Mouse (Mus musculus): ENCODE measurements around the gene Psme2. TPM values are rescaled to one million over a fixed set of nuclear protein-coding genes. Genes with fewer than 3 reads are reported as not detected.

The Psme2 gene
- polyA plus RNA-seq, 2 experiments, result 78.5 to 239 TPM

DNA sequence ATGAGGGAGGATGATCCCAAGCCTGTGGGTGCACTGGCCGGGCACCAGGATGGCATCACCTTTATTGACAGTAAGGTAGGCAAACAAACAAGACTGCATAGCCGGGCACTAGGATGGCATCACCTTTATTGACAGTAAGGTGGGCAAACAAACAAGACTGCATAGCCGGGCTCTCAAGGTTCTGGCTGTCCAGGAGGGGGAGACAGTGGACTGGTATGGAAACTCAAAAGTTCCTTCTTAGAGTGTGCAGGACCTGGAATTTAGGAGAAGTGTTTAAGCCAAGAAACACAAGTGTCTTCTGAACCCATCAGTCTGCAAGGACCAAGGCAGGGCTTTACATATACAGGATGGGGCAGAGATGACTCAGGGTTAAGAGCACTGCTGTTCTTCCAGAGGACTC lies 25.2 kb downstream of the Psme2 start:
- H3K4me1 ChIP-seq (ENCODE audit: control insufficient read depth, insufficient read depth, low read length), result peaks cover 5% of the 10 kb centered on the region
- H3K27ac ChIP-seq (replicated peaks; ENCODE audit: low read depth, low read length), result no peak overlapping the region
- H3K36me3 ChIP-seq (ENCODE audit: control insufficient read depth, insufficient read depth, low read length), result peaks cover 66% of the 10 kb centered on the region
- H3K9ac ChIP-seq (ENCODE audit: low read depth, low read length, severe bottlenecking), result no peak overlapping the region
- H3K4me2 ChIP-seq (replicated peaks; ENCODE audit: low read depth, low read length, severe bottlenecking), result no peak overlapping the region
- no peaks in the 10 kb centered on the region for H3K27me3 ChIP-seq (ENCODE audit: control insufficient read depth, insufficient read depth, low read length)
- no peak for ATAC-seq (ENCODE audit: low FRiP score, low read depth)
- no peak overlapping the region for H3K4me3 ChIP-seq (replicated peaks; ENCODE audit: low read length)
- H3K9me3 ChIP-seq (ENCODE audit: control insufficient read depth, low read length), result no peaks in the 10 kb centered on the region
- 86% methylated on average over 3 of the region's 3 CpGs for WGBS
- TF ChIP-seq POLR2A (IDR thresholded peaks at IDR 0.05; ENCODE audit: borderline replicate concordance, extremely low read depth, insufficient read depth, insufficient read length), result no peak
- DNase-seq (ENCODE audit: low spot score), result no peak

DNA sequence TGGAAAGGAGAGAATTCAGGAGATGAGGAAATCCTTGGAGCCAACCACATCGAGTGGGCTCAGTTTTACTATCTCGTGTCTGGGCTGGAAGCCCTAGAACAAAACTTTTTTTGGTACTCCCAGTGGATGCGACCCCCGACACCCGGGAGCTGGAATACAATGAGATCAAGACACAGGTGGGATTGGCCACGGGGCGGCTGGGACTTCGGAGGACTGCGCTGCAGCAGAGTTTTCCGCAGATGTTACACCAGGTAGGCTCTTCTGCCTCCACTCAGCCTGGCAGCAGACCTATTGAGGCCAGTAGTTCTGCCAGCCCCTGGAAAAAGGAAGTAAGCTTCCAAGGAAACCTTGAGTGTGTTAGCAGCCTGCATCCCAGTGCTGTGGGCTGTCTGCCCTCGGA lies 27.7 kb downstream of the Psme2 start:
- peaks cover 5% of the 10 kb centered on the region for H3K4me1 ChIP-seq (ENCODE audit: control insufficient read depth, insufficient read depth, low read length)
- H3K9me3 ChIP-seq (ENCODE audit: control insufficient read depth, low read length), result no peaks in the 10 kb centered on the region
- H3K4me3 ChIP-seq (replicated peaks; ENCODE audit: low read length), result no peak overlapping the region
- peaks cover 49% of the 10 kb centered on the region for H3K36me3 ChIP-seq (ENCODE audit: control insufficient read depth, insufficient read depth, low read length)
- no peaks in the 10 kb centered on the region for H3K27me3 ChIP-seq (ENCODE audit: control insufficient read depth, insufficient read depth, low read length)
- H3K27ac ChIP-seq (replicated peaks; ENCODE audit: low read depth, low read length), result no peak overlapping the region
- no peak overlapping the region for H3K4me2 ChIP-seq (replicated peaks; ENCODE audit: low read depth, low read length, severe bottlenecking)
- H3K9ac ChIP-seq (ENCODE audit: low read depth, low read length, severe bottlenecking), result no peak overlapping the region
- DNase-seq (ENCODE audit: low spot score) (no peak), ATAC-seq (ENCODE audit: low FRiP score, low read depth) (no peak)
- no peak for TF ChIP-seq POLR2A (IDR thresholded peaks at IDR 0.05; ENCODE audit: borderline replicate concordance, extremely low read depth, insufficient read depth, insufficient read length)
- WGBS, result 89% methylated on average over 11 of the region's 11 CpGs

DNA sequence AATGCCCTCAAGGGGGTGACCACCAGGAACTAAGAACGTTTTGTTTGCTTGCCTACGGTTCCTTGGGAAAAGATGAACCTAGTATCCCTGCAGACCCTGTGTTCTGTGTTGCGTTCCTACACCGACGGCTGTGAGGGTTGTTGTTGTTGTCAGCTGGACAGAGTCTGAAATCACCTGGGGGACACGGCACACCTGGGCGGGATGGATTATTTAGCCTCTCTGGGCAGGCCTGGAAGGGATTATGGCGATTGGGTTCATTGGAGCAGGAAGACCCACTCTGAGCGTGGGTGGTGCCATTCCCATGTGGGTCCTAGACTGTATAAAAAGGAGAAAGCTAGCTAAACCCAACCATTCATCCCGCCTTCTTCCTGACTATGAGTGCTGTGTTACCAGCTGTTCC lies 29.1 kb downstream of the Psme2 start:
- H3K9ac ChIP-seq (ENCODE audit: low read depth, low read length, severe bottlenecking), result no peak overlapping the region
- H3K27ac ChIP-seq (replicated peaks; ENCODE audit: low read depth, low read length), result no peak overlapping the region
- H3K9me3 ChIP-seq (ENCODE audit: control insufficient read depth, low read length), result no peaks in the 10 kb centered on the region
- peaks cover 5% of the 10 kb centered on the region for H3K4me1 ChIP-seq (ENCODE audit: control insufficient read depth, insufficient read depth, low read length)
- no peak for DNase-seq (ENCODE audit: low spot score)
- H3K4me3 ChIP-seq (replicated peaks; ENCODE audit: low read length), result no peak overlapping the region
- peaks cover 37% of the 10 kb centered on the region for H3K36me3 ChIP-seq (ENCODE audit: control insufficient read depth, insufficient read depth, low read length)
- TF ChIP-seq POLR2A (IDR thresholded peaks at IDR 0.05; ENCODE audit: borderline replicate concordance, extremely low read depth, insufficient read depth, insufficient read length), result no peak
- WGBS, result 81% methylated on average over 10 of the region's 10 CpGs
- peak overlapping the region; percentile 72; the same call in 1 of the 2 replicates for H3K4me2 ChIP-seq (replicated peaks; ENCODE audit: low read depth, low read length, severe bottlenecking)
- ATAC-seq (ENCODE audit: low FRiP score, low read depth), result no peak
- no peaks in the 10 kb centered on the region for H3K27me3 ChIP-seq (ENCODE audit: control insufficient read depth, insufficient read depth, low read length)

DNA sequence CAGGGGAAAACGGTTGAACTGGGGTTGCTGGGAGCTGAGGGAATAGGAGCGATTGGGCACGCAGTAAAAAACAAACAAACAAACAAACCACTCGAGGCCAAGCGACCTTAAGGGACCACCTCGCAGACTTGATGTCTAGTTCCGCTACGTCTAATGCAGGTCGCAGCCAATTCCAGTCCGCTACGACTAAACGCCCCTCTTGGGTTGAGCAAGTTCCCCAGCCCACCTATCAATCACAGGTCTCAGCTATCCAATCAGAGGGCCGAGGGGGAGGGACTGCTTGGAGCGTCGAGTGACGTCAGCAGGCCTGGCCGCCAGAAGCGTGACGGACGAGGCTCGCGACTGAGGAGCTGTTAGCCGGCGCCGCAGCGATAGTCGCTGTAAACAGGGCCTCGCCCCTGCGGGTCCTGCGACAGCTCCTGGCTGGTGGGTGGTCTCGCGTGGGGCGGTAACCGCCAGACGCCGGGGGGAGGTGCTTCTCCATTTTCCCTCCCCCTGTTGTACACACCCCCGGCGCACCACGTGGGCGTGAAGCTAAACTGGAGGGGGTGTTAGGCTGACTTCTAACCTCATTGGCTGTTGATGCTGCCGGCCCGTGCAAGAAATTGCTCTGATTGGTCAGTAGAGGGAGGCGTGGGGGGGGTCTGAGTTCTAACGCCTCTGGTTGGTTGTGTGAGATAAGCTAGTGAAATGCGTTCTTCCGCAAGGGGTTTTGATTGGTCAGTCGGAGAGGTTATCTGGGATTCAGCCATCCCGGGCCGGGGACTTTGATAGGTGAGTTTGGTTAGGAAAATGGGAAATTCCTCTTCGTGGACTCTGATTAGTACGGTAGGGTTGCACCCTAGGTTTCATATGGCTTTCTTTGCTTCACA lies 30.5 kb downstream of the Psme2 start, which contains the start of gene A730061H03Rik:
TSS of gene A730061H03Rik (minus strand) at position 205 of the 872 bp plus-strand sequence.
- H3K4me1 ChIP-seq (ENCODE audit: control insufficient read depth, insufficient read depth, low read length), result peaks cover 5% of the 10 kb centered on the region
- peak within 1 kb of the TSS; percentile 73 for H3K9ac ChIP-seq (ENCODE audit: low read depth, low read length, severe bottlenecking)
- no peaks in the 10 kb centered on the region for H3K9me3 ChIP-seq (ENCODE audit: control insufficient read depth, low read length)
- peak within 1 kb of the TSS; percentile 68 for H3K4me3 ChIP-seq (replicated peaks; ENCODE audit: low read length)
- H3K36me3 ChIP-seq (ENCODE audit: control insufficient read depth, insufficient read depth, low read length), result peaks cover 22% of the 10 kb centered on the region
- peak within 1 kb of the TSS; percentile 72 for H3K4me2 ChIP-seq (replicated peaks; ENCODE audit: low read depth, low read length, severe bottlenecking)
- peak; percentile 100 for DNase-seq (ENCODE audit: low spot score)
- peak within 1 kb of the TSS; percentile 96 for H3K27ac ChIP-seq (replicated peaks; ENCODE audit: low read depth, low read length)
- ATAC-seq (ENCODE audit: low FRiP score, low read depth), result peak; percentile 96
- under 1% methylated on average over 51 of the region's 51 CpGs for WGBS
- H3K27me3 ChIP-seq (ENCODE audit: control insufficient read depth, insufficient read depth, low read length), result no peaks in the 10 kb centered on the region
- peak; percentile 68; the same call in 1 of the 2 replicates for TF ChIP-seq POLR2A (IDR thresholded peaks at IDR 0.05; ENCODE audit: borderline replicate concordance, extremely low read depth, insufficient read depth, insufficient read length)

DNA sequence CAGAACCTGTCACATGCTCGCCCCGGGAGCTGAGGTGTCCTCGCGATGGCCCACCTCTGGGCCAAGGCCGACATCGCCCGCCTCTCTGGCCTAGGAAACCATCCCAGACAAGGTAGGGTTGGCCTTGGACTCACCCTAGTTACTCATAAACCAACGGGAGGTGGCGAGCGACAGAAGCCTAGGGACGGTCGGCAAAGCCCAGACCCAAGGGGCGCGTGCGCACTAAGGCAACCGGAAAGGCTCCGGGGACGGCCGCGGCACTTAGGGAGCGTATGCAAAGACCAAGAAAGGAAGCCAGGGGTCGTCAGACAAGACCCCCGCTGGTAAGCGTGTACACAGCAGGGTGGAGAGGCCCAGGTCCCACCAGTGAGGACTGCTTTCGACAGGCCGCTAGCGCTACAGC lies 31.1 kb downstream of the Psme2 start, which contains the start of gene Dcaf11:
TSS of gene Dcaf11 (plus strand) at position 208 of the 403 bp plus-strand sequence.
- Histone ChIP-seq H3K4me2 (replicated peaks; ENCODE audit: low read depth, low read length, severe bottlenecking) (peak within 1 kb of the TSS; percentile 72), H3K27me3 (ENCODE audit: control insufficient read depth, insufficient read depth, low read length) (no peaks in the 10 kb centered on the region), H3K36me3 (ENCODE audit: control insufficient read depth, insufficient read depth, low read length) (peaks cover 16% of the 10 kb centered on the region), H3K4me1 (ENCODE audit: control insufficient read depth, insufficient read depth, low read length) (peaks cover 5% of the 10 kb centered on the region), H3K4me3 (replicated peaks; ENCODE audit: low read length) (peak within 1 kb of the TSS; percentile 68), H3K9me3 (ENCODE audit: control insufficient read depth, low read length) (no peaks in the 10 kb centered on the region), H3K9ac (ENCODE audit: low read depth, low read length, severe bottlenecking) (peak within 1 kb of the TSS; percentile 73), H3K27ac (replicated peaks; ENCODE audit: low read depth, low read length) (peak within 1 kb of the TSS; percentile 96)
- ATAC-seq (ENCODE audit: low FRiP score, low read depth), result peak; percentile 65
- TF ChIP-seq POLR2A (IDR thresholded peaks at IDR 0.05; ENCODE audit: borderline replicate concordance, extremely low read depth, insufficient read depth, insufficient read length), result no peak
- under 1% methylated on average over 27 of the region's 27 CpGs for WGBS
- DNase-seq (ENCODE audit: low spot score), result peak; percentile 91

All from limb, embryonic 14.5 days (tissue).